Mouse (Mus musculus) bone marrow, adult 2 months (tissue): Measurements from ENCODE around the gene Asic4. TPM values are rescaled to one million over a fixed set of nuclear protein-coding genes. Genes with fewer than 3 reads are reported as not detected.

Experiments used
- H3K27ac ChIP-seq: fragments of 200-500 bp; 2 replicates; pipeline ENCODE4 v1.5.1; 2012; ENCODE audit warnings: low read depth, mild to moderate bottlenecking, control low read depth, inconsistent platforms, low read length; ENCODE audit not compliant: control insufficient read depth, poor library complexity, insufficient read depth
- H3K4me1 ChIP-seq: fragments of 200-500 bp; 2 replicates; pipeline ENCODE4 v1.6.1; 2011; ENCODE audit warnings: low read length; ENCODE audit not compliant: control insufficient read depth, insufficient read depth
- H3K4me3 ChIP-seq: fragments of 200-500 bp; replicated peaks from 2 replicates; pipeline ENCODE3; 2011; ENCODE audit warnings: mild to moderate bottlenecking, low read depth, low read length, control low read depth; ENCODE audit not compliant: control insufficient read depth
- CTCF ChIP-seq: fragments of 200-500 bp; IDR thresholded peaks from 2 replicates; pipeline ENCODE4 v1.5.1; 2011; ENCODE audit warnings: low read length, control low read depth; ENCODE audit not compliant: control insufficient read depth, insufficient read depth
- POLR2A ChIP-seq: fragments of 200-500 bp; IDR thresholded peaks from 2 replicates; pipeline ENCODE4 v1.6.1; 2011; ENCODE audit warnings: low read depth, mild to moderate bottlenecking, control low read depth, low read length, borderline replicate concordance; ENCODE audit not compliant: control insufficient read depth
- WGBS: fragments of 180-500 bp; shearing (Covaris S2); methylation state at CpG from one replicate; pipeline ENCODE4 v1.1.7; 2018; 5-methylcytosine and 5-hydroxymethylcytosine counted together
- polyA plus RNA-seq: library from polyadenylated mRNA; stranded (reverse); fragments of >200 nt; gene quantifications from 2 replicates; pipeline ENCODE4 v1.2.4, GENCODE M21; 2011; ENCODE audit warnings: low replicate concordance; ENCODE audit not compliant: missing spikeins, insufficient read depth, insufficient read length

Gene Asic4
- polyA plus RNA-seq, 1 experiment: not detected

DNA sequence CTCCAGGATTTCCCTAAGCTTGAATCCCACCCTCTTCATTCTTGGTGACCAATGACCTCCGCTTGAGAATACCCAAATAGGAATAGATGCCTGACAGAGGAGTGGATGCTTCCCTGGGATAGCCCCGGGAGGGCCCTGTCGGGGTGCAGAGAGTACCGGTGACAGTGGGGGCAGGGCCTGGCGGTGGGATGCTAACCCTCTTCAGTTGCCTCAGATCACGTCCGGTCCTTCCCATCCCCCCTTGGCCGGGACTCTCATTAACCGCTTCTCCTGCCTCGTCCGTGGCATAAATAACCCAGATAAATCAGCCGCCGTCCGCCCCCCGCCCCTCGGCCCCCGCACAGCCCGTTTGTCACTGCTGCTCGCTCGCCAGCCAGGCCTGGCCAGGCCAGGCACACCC, 3.6 kb upstream of the Asic4 start:
- WGBS: 3% methylated on average over 20 of the region's 20 CpGs
- H3K27ac ChIP-seq: no peak overlapping the region

DNA sequence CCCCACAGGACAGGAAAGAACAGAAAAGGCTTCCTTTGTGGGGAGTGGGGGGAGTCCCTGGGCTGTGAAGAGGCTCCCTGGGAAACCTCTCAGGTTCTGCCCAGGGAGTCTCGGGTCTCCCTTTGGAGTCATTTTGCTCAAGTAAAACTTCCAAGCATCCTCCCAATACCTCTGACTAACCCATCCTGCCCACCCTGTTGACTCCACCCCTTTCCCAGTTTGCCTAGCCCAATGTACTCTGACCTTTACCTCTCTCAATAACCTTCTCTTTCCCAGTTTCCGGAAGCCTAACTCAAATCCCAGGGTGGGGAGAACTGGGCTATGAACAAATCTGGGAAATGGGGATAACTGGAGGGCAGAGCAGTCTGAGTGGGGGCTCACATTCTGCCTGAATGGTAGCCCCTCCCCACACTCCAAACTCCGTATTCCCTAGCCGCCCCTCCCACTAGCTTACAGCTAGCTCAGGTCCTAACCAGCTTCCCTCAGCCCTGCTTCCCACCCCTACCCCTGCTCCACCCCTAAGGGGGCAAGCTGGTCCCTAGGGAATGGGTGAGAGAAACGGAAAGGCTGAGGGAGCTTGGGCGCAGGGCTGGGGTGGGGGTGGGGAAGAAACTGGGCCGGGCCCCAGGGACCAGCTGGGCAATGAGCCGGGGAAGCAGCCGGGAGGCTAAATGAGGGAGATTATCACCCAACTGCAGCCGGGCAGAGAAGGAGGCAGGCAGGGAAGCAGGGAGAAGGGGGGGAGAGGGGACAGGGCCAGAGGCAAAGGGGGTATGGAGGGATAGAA, 2.8 kb upstream of the Asic4 start:
- Histone ChIP-seq H3K4me1 (no peaks in the 10 kb centered on the region), H3K4me3 (no peak overlapping the region), H3K27ac (no peak overlapping the region)
- 6% methylated on average over 10 of the region's 10 CpGs for WGBS
- TF ChIP-seq CTCF (no peak), POLR2A (no peak)

More for the DNA sequence above, 3.6 kb upstream of the Asic4 start:
- Histone ChIP-seq H3K4me1 (no peaks in the 10 kb centered on the region), H3K4me3 (no peak overlapping the region)
- TF ChIP-seq POLR2A (no peak), CTCF (no peak)

GRCm38 (mm10) chr1:75448052-75448431, 2.2 kb upstream of the Asic4 start:
- H3K27ac ChIP-seq: no peak overlapping the region
- H3K4me1 ChIP-seq: no peaks in the 10 kb centered on the region
- 11% methylated on average over 7 of the region's 7 CpGs for WGBS

GRCm38 (mm10) chr1:75448937-75449336, 1.3 kb upstream of the Asic4 start:
- no peak overlapping the region for H3K27ac ChIP-seq
- TF ChIP-seq POLR2A: no peak
- TF ChIP-seq CTCF: no peak
- H3K4me1 ChIP-seq: no peaks in the 10 kb centered on the region
- 6% methylated on average over 13 of the region's 14 CpGs for WGBS
- H3K4me3 ChIP-seq: no peak overlapping the region

More at GRCm38 (mm10) chr1:75448052-75448431, 2.2 kb upstream of the Asic4 start:
- H3K4me3 ChIP-seq: no peak overlapping the region
- TF ChIP-seq CTCF (no peak), POLR2A (no peak)

GRCm38 (mm10) chr1:75449377-75450135, 680 bp upstream of the Asic4 start:
- H3K27ac ChIP-seq: no peak overlapping the region
- WGBS: 2% methylated on average over 8 of the region's 8 CpGs
- no peaks in the 10 kb centered on the region for H3K4me1 ChIP-seq
- no peak overlapping the region for H3K4me3 ChIP-seq
- TF ChIP-seq CTCF: no peak
- no peak for TF ChIP-seq POLR2A

DNA sequence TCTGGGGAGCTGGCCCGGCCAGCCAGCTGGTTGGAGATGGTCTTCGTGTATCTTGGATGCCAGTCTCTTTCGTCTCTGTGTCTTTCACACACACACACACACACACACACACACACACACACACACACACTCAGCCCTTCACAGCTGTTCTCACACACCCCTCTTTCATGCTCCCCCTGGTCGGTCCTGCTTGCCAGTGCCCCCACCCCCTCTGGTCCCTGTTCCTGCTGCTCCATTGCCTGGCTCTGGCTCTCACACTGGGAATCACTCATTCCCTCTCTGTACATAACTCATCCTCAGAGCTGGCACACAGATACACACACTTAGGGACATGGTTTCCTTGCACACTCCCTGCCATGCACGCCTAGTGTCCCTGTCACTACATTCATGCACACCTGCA, 1.7 kb downstream of the Asic4 start:
- no peaks in the 10 kb centered on the region for H3K4me1 ChIP-seq
- H3K27ac ChIP-seq: no peak overlapping the region
- WGBS: 69% methylated on average over 5 of the region's 5 CpGs
- TF ChIP-seq CTCF (no peak), POLR2A (no peak)
- no peak overlapping the region for H3K4me3 ChIP-seq

- Histone ChIP-seq H3K4me3 (no peak overlapping the region), H3K4me1 (no peaks in the 10 kb centered on the region), H3K27ac (no peak overlapping the region)
- TF ChIP-seq CTCF: no peak
- no peak for TF ChIP-seq POLR2A
- WGBS: 64% methylated on average over 3 of the region's 3 CpGs
Measured at GRCm38 (mm10) chr1:75455433-75455832, 5.2 kb downstream of the Asic4 start.

- no peak overlapping the region for H3K27ac ChIP-seq
- H3K4me3 ChIP-seq: no peak overlapping the region
- no peaks in the 10 kb centered on the region for H3K4me1 ChIP-seq
- 36% methylated on average over 5 of the region's 5 CpGs for WGBS
- no peak for TF ChIP-seq CTCF
- TF ChIP-seq POLR2A: no peak
Measured at GRCm38 (mm10) chr1:75455948-75456347, 5.7 kb downstream of the Asic4 start.
